Mouse (Mus musculus) heart, postnatal 0 days (tissue): Measurements from ENCODE around the gene Olfr1472.

Experiments used
- CTCF ChIP-seq: IDR thresholded peaks from 2 replicates; pipeline ENCODE4 v1.5.1; 2016; ENCODE audit warnings: antibody characterized with exemption, control low read depth, low read depth
- EP300 ChIP-seq: IDR thresholded peaks from 2 replicates; pipeline ENCODE4 v1.6.1; 2016; ENCODE audit warnings: antibody characterized with exemption, low read depth

GRCm38 (mm10) chr19:13500246-13500645 is 44.4 kb upstream of the Olfr1472 start, which contains the start of gene Olfr1477:
- no peak for TF ChIP-seq CTCF
- TF ChIP-seq EP300 = no peak
